Mouse (Mus musculus): ENCODE measurements around the gene Gm17545. TPM values are rescaled to one million over a fixed set of nuclear protein-coding genes. Genes with fewer than 3 reads are reported as not detected.

Gm17545 gene
- polyA plus RNA-seq, 1 experiment from 2014 or later, result not detected

GRCm38 (mm10) chr9:22449209-22449608, 4.9 kb upstream of the Gm17545 start:
- ATAC-seq (ENCODE audit: low FRiP score), result no peak
- H3K4me2 ChIP-seq (replicated peaks), result no peak overlapping the region
- WGBS, result 95% methylated on average over 6 of the region's 6 CpGs
- H3K27ac ChIP-seq, result no peak overlapping the region
- no peak overlapping the region for H3K4me3 ChIP-seq
- no peak overlapping the region for H3K9ac ChIP-seq
- H3K36me3 ChIP-seq, result peaks cover 89% of the 10 kb centered on the region
- H3K4me1 ChIP-seq, result no peaks in the 10 kb centered on the region
- H3K27me3 ChIP-seq, result no peaks in the 10 kb centered on the region
- H3K9me3 ChIP-seq (replicated peaks), result no peaks in the 10 kb centered on the region

- Histone ChIP-seq H3K9ac (no peak overlapping the region), H3K36me3 (peaks cover 94% of the 10 kb centered on the region), H3K9me3 (replicated peaks) (no peaks in the 10 kb centered on the region), H3K4me1 (no peaks in the 10 kb centered on the region), H3K4me3 (no peak overlapping the region), H3K27me3 (no peaks in the 10 kb centered on the region), H3K4me2 (replicated peaks) (no peak overlapping the region), H3K27ac (no peak overlapping the region)
- WGBS, result 89% methylated on average over 10 of the region's 10 CpGs
- no peak for ATAC-seq (ENCODE audit: low FRiP score)
These were observed 1.4 kb upstream of the Gm17545 start for GRCm38 (mm10) chr9:22452697-22453096.

- no peak for ATAC-seq (ENCODE audit: low FRiP score)
- WGBS, result 96% methylated on average over 10 of the region's 10 CpGs
- Histone ChIP-seq H3K9me3 (replicated peaks) (no peaks in the 10 kb centered on the region), H3K4me3 (no peak overlapping the region), H3K4me1 (no peaks in the 10 kb centered on the region), H3K9ac (no peak overlapping the region), H3K27me3 (no peaks in the 10 kb centered on the region), H3K36me3 (peaks cover 87% of the 10 kb centered on the region), H3K27ac (no peak overlapping the region), H3K4me2 (replicated peaks) (no peak overlapping the region)
These were observed 577 bp upstream of the Gm17545 start for GRCm38 (mm10) chr9:22453501-22453924.

GRCm38 (mm10) chr9:22455041-22455440, 951 bp downstream of the Gm17545 start:
- no peak for ATAC-seq (ENCODE audit: low FRiP score)
- no peak overlapping the region for H3K27ac ChIP-seq
- H3K9me3 ChIP-seq (replicated peaks), result no peaks in the 10 kb centered on the region
- H3K27me3 ChIP-seq, result no peaks in the 10 kb centered on the region
- H3K9ac ChIP-seq, result no peak overlapping the region
- no peak overlapping the region for H3K4me2 ChIP-seq (replicated peaks)
- no peaks in the 10 kb centered on the region for H3K4me1 ChIP-seq
- H3K36me3 ChIP-seq, result peaks cover 74% of the 10 kb centered on the region
- H3K4me3 ChIP-seq, result no peak overlapping the region

- H3K36me3 ChIP-seq, result peaks cover 64% of the 10 kb centered on the region
- no peak overlapping the region for H3K27ac ChIP-seq
- H3K4me2 ChIP-seq (replicated peaks), result no peak overlapping the region
- no peaks in the 10 kb centered on the region for H3K9me3 ChIP-seq (replicated peaks)
- H3K27me3 ChIP-seq, result no peaks in the 10 kb centered on the region
- WGBS, result 85% methylated on average over 11 of the region's 11 CpGs
- H3K9ac ChIP-seq, result no peak overlapping the region
- ATAC-seq (ENCODE audit: low FRiP score), result no peak
- H3K4me3 ChIP-seq, result no peak overlapping the region
- no peaks in the 10 kb centered on the region for H3K4me1 ChIP-seq
These were observed 3.2 kb downstream of the Gm17545 start for GRCm38 (mm10) chr9:22457142-22457835.

- H3K27ac ChIP-seq, result no peak overlapping the region
- H3K4me1 ChIP-seq, result no peaks in the 10 kb centered on the region
- H3K4me3 ChIP-seq, result no peak overlapping the region
- no peaks in the 10 kb centered on the region for H3K27me3 ChIP-seq
- 86% methylated on average over 3 of the region's 3 CpGs for WGBS
- no peak overlapping the region for H3K9ac ChIP-seq
- H3K36me3 ChIP-seq, result peaks cover 28% of the 10 kb centered on the region
- H3K9me3 ChIP-seq (replicated peaks), result no peaks in the 10 kb centered on the region
- no peak for ATAC-seq (ENCODE audit: low FRiP score)
- H3K4me2 ChIP-seq (replicated peaks), result no peak overlapping the region
These were observed 7.9 kb downstream of the Gm17545 start for GRCm38 (mm10) chr9:22461946-22462345.

GRCm38 (mm10) chr9:22466212-22466611, 12.1 kb downstream of the Gm17545 start:
- ATAC-seq (ENCODE audit: low FRiP score), result no peak
- H3K9ac ChIP-seq, result no peak overlapping the region
- H3K36me3 ChIP-seq, result peaks cover 13% of the 10 kb centered on the region; the same call in 1 of the 2 replicates
- H3K4me1 ChIP-seq, result peaks cover 4% of the 10 kb centered on the region
- WGBS, result 94% methylated on average over 5 of the region's 5 CpGs
- H3K27ac ChIP-seq, result no peak overlapping the region
- H3K27me3 ChIP-seq, result no peaks in the 10 kb centered on the region
- no peaks in the 10 kb centered on the region for H3K9me3 ChIP-seq (replicated peaks)
- no peak overlapping the region for H3K4me2 ChIP-seq (replicated peaks)
- no peak overlapping the region for H3K4me3 ChIP-seq

- peak overlapping the region; percentile 89 for H3K9ac ChIP-seq
- peak; percentile 72 for ATAC-seq (ENCODE audit: low FRiP score)
- WGBS, result under 1% methylated on average over 43 of the region's 73 CpGs
- H3K4me1 ChIP-seq, result peaks cover 4% of the 10 kb centered on the region
- H3K27me3 ChIP-seq, result no peaks in the 10 kb centered on the region
- peaks cover 8% of the 10 kb centered on the region; the same call in 1 of the 2 replicates for H3K36me3 ChIP-seq
- no peaks in the 10 kb centered on the region for H3K9me3 ChIP-seq (replicated peaks)
- H3K4me3 ChIP-seq, result peak overlapping the region; percentile 87
- H3K4me2 ChIP-seq (replicated peaks), result peak overlapping the region; percentile 75
- peak overlapping the region; percentile 92 for H3K27ac ChIP-seq
These were observed 13.5 kb downstream of the Gm17545 start for GRCm38 (mm10) chr9:22467371-22468169.

GRCm38 (mm10) chr9:22468170-22468898, 14.2 kb downstream of the Gm17545 start:
- ATAC-seq (ENCODE audit: low FRiP score), result peak; percentile 93
- Histone ChIP-seq H3K27ac (peak overlapping the region; percentile 92), H3K9me3 (replicated peaks) (no peaks in the 10 kb centered on the region), H3K36me3 (peaks cover 8% of the 10 kb centered on the region; the same call in 1 of the 2 replicates), H3K9ac (peak overlapping the region; percentile 89), H3K27me3 (no peaks in the 10 kb centered on the region), H3K4me3 (peak overlapping the region; percentile 87), H3K4me2 (replicated peaks) (peak overlapping the region; percentile 75), H3K4me1 (peaks cover 4% of the 10 kb centered on the region)
- WGBS, result 3% methylated on average over 43 of the region's 43 CpGs

- Histone ChIP-seq H3K9ac (no peak overlapping the region), H3K27me3 (no peaks in the 10 kb centered on the region), H3K27ac (no peak overlapping the region), H3K9me3 (replicated peaks) (no peaks in the 10 kb centered on the region), H3K4me1 (peaks cover 4% of the 10 kb centered on the region), H3K36me3 (peaks cover 8% of the 10 kb centered on the region; the same call in 1 of the 2 replicates), H3K4me3 (no peak overlapping the region), H3K4me2 (replicated peaks) (no peak overlapping the region)
- WGBS, result 78% methylated on average over 8 of the region's 8 CpGs
- ATAC-seq (ENCODE audit: low FRiP score), result no peak
These were observed 14.8 kb downstream of the Gm17545 start for GRCm38 (mm10) chr9:22468899-22469259.

- ATAC-seq (ENCODE audit: low FRiP score), result no peak
- WGBS, result 89% methylated on average over 3 of the region's 3 CpGs
- Histone ChIP-seq H3K4me3 (no peak within 1 kb of the TSS), H3K9me3 (replicated peaks) (no peaks in the 10 kb centered on the region), H3K36me3 (peaks cover 8% of the 10 kb centered on the region; the same call in 1 of the 2 replicates), H3K27me3 (no peaks in the 10 kb centered on the region), H3K4me1 (peaks cover 4% of the 10 kb centered on the region), H3K27ac (no peak within 1 kb of the TSS), H3K9ac (no peak within 1 kb of the TSS), H3K4me2 (replicated peaks) (peak within 1 kb of the TSS; percentile 75)
These were observed 15.6 kb downstream of the Gm17545 start, which contains the start of gene Rp9 for GRCm38 (mm10) chr9:22469643-22470042. Gene Rp9 (minus strand): TSS chr9:22469743.

- under 1% methylated on average over 25 of the region's 25 CpGs for WGBS
- Histone ChIP-seq H3K9ac (peak within 1 kb of the TSS; percentile 70), H3K27ac (peak within 1 kb of the TSS; percentile 55), H3K36me3 (no peaks in the 10 kb centered on the region), H3K27me3 (no peaks in the 10 kb centered on the region), H3K9me3 (replicated peaks) (no peaks in the 10 kb centered on the region), H3K4me2 (replicated peaks) (peak within 1 kb of the TSS; percentile 89), H3K4me1 (peaks cover 10% of the 10 kb centered on the region), H3K4me3 (peak within 1 kb of the TSS; percentile 61)
- peak; percentile 100 for ATAC-seq (ENCODE audit: low FRiP score)
These were observed 21.4 kb downstream of the Gm17545 start, which contains the start of gene Bbs9 for GRCm38 (mm10) chr9:22475424-22475868. Gene Bbs9 (plus strand): TSS chr9:22475715.

Measured in hindbrain, embryonic 12.5 days (tissue).